Mouse (Mus musculus): ENCODE results near the gene Mrgpra2b.
"Not testable (repeated sequence)": the region's sequence is repeated elsewhere in the genome, so short reads cannot be mapped to it uniquely, and the experiment has no call there.

GRCm38 (mm10) chr7:47483181-47483580 lies 45.5 kb downstream of the Mrgpra2b start:
- not testable (repeated sequence) for TF ChIP-seq CTCF (conservative IDR thresholded peaks at IDR 0.05; ENCODE audit: low read length); POU5F1 (IDR thresholded peaks at IDR 0.05; ENCODE audit: borderline replicate concordance, low read length)
